Mouse (Mus musculus): ENCODE results near the gene Tspan31. TPM values are rescaled to one million over a fixed set of nuclear protein-coding genes. Genes with fewer than 3 reads are reported as not detected.
"Not testable (repeated sequence)": the region's sequence is repeated elsewhere in the genome, so short reads cannot be mapped to it uniquely, and the experiment has no call there.

The Tspan31 gene
- total RNA-seq, 2 experiments from 2014 or later, result 60.3 to 60.7 TPM

DNA sequence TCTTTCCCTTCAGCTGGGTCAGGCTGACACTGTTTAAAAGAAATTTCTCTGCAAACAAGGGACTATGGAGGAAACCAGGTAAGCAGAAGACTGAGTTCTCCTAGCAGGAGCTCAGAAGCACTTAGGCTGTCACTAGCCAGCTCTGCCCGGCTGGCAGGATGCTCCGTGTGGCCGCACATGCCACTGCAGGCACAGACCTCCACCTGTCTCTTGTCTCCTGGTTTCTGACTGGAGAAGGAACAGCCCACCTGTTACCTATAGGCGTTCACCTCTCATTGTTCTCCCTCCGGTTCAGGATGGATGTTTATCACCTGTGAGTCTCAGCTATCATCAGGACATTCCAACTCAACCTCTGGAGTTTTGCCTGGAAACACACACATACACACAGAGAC, 13.8 kb upstream of the Tspan31 start:
- no peak for DNase-seq (ENCODE audit: low spot score in 2 of 2)

DNA sequence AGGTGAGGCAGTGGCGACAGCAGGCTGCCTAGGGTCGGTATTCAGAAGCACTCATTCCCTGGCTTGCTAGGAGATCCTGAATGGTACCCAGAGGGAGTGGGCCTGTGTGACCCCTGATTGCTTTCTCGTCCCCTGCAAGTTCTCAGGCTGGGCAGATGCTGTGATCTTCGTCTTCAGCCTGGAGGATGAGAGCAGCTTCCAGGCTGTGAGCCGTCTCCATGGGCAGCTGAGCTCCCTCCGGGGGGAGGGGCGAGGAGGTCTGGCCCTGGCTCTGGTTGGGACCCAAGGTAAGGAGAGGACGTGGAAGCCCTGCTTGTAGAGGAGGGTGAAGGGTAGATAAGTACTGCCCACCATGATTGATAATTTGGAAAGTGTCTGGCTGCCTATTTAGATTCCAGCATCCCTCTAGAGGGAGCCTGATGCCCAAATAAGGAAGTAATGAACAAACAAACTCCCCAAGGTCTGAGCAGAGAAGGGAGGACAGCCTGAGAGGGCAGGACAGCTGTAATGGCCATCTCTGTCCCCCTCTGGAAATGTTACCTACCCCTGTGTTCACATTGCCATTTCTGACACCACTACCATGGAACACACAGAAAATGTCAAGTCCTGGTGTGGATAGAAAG, 13.3 kb upstream of the Tspan31 start:
- DNase-seq (ENCODE audit: low spot score in 2 of 2), result no peak

DNA sequence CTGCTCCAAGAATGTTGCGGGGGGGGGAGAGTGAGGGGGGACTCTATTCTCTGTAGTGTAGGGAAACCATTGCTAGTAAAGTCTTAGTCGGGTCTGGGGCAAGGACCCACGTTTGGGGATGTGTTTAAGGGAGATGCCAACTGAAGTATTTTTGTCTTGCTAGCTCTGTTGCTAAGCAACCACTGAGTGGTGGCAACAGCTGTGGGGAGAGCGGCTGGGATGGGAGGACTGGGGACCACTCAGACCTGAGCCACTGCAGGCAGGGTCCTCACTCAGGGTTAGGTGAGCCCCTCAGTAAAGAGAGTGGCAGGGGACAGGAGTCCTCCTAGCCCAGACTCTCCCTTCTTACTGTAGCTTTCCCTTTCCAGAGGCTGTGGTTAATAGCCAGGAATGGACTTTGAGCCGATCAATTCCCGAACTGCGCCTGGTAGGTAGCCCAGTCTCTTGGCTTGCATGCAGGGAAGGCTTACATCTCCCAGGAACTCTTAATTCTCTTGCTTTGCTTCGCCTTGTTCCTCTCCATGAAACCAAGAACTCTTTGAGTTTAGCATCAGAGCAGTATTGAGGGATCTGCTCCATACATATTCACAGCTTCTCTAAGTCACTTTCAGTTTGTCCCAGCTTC, 12.0 kb upstream of the Tspan31 start:
- DNase-seq (ENCODE audit: low spot score in 2 of 2), result no peak

- DNase-seq (ENCODE audit: low spot score in 2 of 2), result peak in 1 of 2 experiments; percentile 80
Observed at GRCm38 (mm10) chr10:127080901-127081780, 11.1 kb upstream of the Tspan31 start.

DNA sequence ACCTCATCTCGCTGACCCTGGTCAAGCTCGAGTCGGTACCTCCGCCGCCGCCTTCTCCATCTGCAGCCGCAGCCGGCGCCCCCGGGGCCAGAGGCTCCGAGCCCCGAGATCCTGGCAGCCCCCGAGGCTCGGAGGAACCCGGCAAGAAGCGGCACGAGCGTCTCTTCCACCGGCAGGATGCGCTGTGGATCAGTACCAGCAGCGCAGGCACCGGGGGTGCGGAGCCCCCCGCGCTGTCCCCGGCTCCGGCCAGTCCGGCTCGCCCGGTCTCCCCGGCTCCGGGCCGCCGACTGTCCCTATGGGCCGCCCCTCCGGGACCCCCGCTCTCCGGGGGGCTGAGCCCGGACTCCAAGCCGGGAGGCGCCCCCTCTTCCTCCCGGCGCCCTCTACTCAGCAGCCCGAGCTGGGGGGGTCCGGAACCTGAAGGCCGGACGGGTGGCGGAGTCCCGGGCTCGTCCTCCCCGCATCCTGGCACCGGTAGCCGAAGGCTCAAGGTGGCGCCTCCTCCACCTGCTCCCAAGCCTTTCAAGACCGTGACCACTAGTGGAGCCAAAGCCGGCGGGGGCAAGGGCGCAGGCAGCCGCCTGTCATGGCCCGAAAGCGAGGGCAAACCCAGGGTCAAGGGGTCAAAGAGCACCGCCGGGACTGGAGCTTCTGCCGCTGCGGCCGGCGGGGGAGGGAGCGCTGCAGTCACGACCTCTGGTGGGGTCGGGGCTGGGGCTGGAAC, 9.8 kb upstream of the Tspan31 start:
- no peak for DNase-seq (ENCODE audit: low spot score in 2 of 2)

DNA sequence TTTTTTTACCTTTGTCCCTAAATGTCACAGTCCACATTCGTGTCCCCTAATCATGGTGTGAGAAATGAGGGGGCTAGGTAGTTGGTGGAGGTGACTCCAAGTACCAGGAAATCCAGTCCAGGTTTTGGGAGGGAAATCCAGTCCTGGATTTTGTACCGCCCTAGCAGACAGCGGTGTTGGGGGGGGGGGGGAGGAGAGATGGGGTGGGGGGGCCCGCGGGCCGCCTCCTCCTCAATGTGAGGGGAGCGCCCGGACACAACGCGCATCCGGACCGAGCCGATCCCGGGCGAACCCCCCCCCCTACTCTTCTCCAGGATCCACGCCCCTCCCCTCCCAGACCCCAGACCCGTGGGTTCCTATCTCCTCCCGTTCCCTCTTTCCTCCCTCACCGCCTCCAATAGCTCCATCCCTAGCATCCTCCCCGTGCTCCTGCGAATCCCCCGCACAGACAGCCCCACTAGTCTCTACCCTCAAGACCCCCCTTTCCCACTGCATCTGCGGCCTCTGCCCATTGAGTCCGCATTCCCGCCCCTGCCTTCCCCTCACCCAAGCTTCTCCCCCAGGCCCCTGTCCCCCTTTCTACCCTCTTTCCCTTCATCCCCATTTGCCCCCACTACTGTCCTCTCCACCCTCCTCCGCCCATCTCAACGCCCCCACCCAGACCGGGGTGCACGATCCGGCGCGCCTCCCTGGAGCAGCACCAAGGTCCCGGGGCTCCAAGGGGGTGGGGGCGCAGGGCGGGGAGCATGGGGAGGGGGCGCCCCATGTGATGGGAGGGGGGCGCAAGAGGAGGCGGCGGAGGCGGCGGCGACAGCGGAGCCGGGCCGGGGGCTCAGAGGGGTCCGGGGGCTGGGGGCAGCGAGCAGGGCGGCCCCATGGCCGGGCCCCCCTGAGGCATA, 8.9 kb upstream of the Tspan31 start:
- DNase-seq (ENCODE audit: low spot score in 2 of 2), result peak in 1 of 2 experiments; percentile 80

DNA sequence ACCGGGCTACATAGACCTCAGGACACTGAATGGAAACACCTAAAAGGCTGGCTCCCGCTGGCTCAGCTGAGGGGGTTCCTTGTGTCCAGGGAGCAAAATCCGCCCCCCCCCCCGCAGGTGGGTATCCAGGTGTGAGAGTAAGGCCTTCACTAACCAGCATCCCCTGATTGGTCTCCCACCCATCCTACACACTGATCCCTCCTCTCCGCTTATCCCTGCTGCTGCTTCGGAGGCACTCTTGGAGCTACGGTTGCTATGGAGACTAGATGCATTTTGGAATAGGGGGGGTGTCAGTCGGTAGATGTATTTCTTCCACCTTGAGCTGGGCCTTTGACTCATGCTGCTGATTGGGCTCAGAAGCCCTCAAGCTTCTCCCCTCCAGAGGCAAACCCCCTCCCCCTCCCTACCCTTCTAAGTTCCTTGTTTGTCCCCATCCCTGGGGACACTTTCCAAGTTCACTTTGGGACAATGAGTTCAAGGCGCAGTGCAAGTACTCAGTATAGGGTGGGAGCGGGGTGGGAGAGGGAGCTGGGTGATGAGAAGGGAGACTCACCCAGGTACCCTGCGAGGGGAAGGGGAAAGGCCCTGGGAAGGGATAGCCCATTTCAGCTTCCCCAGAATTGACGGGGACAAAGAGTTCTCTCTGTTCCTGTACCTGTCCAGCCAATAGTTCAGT, 8.1 kb upstream of the Tspan31 start:
- peak in 1 of 2 experiments; percentile 77 for DNase-seq (ENCODE audit: low spot score in 2 of 2)

GRCm38 (mm10) chr10:127077515-127077914, 7.5 kb upstream of the Tspan31 start:
- no peak for DNase-seq (ENCODE audit: low spot score in 2 of 2)

- no peak for DNase-seq (ENCODE audit: low spot score in 2 of 2)
Observed at GRCm38 (mm10) chr10:127076082-127076481, 6.0 kb upstream of the Tspan31 start.

DNA sequence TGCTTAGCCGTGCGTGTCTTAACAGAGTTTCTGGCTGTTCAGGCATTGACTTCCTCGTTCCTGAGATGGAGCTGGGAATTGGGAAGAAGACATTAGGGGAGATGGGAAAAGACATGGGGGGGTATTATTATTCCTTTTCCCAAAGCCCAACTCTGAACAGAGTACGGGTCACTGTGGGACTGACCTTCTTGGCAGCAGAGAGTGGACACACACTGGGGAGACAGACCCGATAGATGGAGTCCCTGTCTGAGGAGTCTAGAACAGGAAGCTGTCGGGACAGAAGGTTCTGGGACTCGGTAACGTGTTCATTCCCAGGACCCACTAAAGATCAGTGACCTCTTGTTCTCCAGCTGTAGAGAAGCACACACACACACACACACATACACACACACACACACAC, 5.6 kb upstream of the Tspan31 start:
- DNase-seq (ENCODE audit: low spot score in 2 of 2), result no peak

GRCm38 (mm10) chr10:127075080-127075479, 5.0 kb upstream of the Tspan31 start, which contains the start of gene Agap2:
Agap2 (plus strand) TSS chr10:127075284.
- DNase-seq (ENCODE audit: low spot score in 2 of 2), result no peak

DNA sequence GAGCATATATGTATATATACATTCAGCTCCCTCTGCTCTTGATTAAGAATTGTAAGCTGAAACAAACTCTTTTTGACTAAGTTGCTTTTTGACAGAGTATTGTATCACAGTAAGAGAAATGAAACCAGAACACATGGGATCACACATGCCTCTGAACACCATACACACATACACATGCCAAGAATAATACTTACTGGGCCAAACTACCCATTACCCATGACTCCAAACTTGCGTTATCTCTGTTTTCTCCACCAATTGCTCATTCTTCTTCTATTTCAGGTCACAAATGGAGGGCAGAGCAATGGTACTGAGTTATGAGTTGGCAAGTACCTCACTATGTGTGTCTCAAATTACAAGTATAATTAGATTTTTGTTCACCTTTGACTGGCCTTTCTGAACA, 3.9 kb upstream of the Tspan31 start:
- no peak for DNase-seq (ENCODE audit: low spot score in 2 of 2)

DNA sequence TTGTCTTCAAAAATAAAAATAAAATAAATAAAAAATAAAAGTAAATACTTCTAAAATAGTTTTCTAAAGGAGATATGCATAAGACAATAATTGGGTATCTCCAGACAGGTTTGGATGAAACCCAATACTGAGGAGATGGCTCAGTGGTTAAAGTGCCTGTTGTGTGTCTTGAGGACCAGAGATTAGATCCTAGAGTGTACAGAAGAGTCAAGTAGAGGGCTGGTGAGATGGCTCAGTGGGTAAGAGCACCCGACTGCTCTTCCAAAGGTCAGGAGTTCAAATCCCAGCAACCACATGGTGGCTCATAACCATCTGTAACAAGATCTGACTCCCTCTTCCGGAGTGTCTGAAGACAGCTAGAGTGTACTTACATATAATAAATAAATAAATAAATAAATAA, 2.9 kb upstream of the Tspan31 start:
- DNase-seq (ENCODE audit: low spot score in 2 of 2), result not testable (repeated sequence)

- DNase-seq (ENCODE audit: low spot score in 2 of 2), result not testable (repeated sequence)
Observed at GRCm38 (mm10) chr10:127072270-127072669, 2.2 kb upstream of the Tspan31 start.

DNA sequence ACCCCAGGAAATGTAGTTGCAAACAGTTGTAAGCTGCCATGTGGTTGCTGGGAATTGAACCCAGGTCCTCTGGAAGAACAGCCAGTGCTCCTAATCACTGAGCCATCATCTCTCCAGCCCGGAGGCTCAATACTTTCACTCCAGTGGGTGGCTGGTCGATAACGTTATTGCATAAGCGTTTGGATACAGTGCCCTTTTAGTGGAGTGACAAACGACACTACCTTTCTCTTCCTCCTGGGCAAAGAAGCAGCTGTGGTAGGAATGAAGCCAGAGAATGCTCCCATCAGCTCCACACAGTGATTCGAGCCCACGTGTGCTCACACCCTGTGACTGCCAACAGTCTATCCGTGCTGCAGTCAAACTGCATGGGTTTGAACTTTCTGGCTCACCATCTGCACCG, 1.1 kb upstream of the Tspan31 start:
- DNase-seq (ENCODE audit: low spot score in 2 of 2), result no peak

DNA sequence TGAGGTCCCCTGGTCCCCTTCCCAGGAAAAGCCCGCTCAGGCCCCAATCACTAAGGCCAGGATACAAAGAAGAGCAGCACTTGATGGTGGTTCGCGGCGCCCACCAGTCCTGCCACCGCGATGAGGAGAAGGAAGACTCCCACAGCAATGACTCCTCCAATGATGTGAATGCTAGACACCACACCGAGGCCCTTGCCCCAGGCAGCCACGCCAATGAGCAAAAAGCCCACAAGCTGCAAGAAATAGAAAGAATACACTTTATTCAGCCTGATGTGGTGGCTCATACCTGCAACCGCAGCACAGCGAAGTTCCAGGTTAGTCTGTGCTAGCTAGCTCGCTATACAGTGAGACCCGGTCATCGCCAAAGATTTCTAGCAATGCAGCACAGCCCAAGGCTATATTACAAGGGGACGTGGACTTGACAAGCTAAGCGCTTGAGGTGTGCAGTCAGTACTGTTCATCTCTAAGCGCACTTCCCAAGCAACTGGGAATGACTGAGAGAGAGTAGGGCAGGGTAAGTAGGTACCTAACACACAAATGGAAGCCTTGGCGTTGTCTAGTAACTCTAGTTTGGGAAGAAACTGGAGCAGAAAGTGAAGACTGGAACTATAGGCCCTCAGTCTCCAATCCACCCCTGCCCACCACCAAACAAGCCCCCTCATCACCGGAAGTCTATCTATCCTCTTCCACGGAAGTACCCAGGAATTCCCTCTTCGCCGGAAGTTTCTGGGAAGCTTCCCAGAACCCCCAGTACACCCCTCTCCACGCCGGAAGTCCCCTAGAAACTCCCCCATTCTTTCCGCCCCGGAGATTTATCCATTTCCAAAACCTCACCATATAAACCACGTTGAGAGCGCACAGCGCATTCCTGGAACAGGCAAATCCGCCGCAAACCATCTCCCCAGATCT, 529 bp downstream of the Tspan31 start:
- no peak for DNase-seq (ENCODE audit: low spot score in 2 of 2)

- DNase-seq (ENCODE audit: low spot score in 2 of 2), result no peak
Observed at GRCm38 (mm10) chr10:127068360-127069038, 1.6 kb downstream of the Tspan31 start.

- DNase-seq (ENCODE audit: low spot score in 2 of 2), result no peak
Observed at GRCm38 (mm10) chr10:127066519-127067018, 3.5 kb downstream of the Tspan31 start.

Measured in layer of hippocampus, adult 18-20 months (tissue).